Mouse (Mus musculus) brown adipose tissue, adult 24 weeks (tissue): ENCODE results near the gene Fchsd2. TPM values are rescaled to one million over a fixed set of nuclear protein-coding genes. Genes with fewer than 3 reads are reported as not detected.

ENCODE experiments used
- H3K27ac ChIP-seq: fragments of 200-500 bp; replicated peaks from 2 replicates; pipeline ENCODE4 v1.5.1; 2012; ENCODE audit warnings: low read depth, mild to moderate bottlenecking, low read length
- H3K4me1 ChIP-seq: fragments of 200-500 bp; 2 replicates; pipeline ENCODE4 v1.6.1; 2012; ENCODE audit warnings: low read length, mixed read lengths; ENCODE audit not compliant: control insufficient read depth, insufficient read depth, insufficient read length
- H3K4me3 ChIP-seq: fragments of 200-500 bp; 2 replicates; pipeline ENCODE4 v1.5.1; 2012; ENCODE audit warnings: low read depth, mild to moderate bottlenecking, low read length, moderate library complexity; ENCODE audit not compliant: insufficient read depth
- polyA plus RNA-seq: library from polyadenylated mRNA; stranded (reverse); fragments of >200 nt; gene quantifications from 2 replicates; pipeline ENCODE4 v1.2.4, GENCODE M21; 2012; ENCODE audit not compliant: missing spikeins, insufficient read depth, insufficient read length

Gene Fchsd2
- polyA plus RNA-seq, 1 experiment: 8.8 TPM

DNA sequence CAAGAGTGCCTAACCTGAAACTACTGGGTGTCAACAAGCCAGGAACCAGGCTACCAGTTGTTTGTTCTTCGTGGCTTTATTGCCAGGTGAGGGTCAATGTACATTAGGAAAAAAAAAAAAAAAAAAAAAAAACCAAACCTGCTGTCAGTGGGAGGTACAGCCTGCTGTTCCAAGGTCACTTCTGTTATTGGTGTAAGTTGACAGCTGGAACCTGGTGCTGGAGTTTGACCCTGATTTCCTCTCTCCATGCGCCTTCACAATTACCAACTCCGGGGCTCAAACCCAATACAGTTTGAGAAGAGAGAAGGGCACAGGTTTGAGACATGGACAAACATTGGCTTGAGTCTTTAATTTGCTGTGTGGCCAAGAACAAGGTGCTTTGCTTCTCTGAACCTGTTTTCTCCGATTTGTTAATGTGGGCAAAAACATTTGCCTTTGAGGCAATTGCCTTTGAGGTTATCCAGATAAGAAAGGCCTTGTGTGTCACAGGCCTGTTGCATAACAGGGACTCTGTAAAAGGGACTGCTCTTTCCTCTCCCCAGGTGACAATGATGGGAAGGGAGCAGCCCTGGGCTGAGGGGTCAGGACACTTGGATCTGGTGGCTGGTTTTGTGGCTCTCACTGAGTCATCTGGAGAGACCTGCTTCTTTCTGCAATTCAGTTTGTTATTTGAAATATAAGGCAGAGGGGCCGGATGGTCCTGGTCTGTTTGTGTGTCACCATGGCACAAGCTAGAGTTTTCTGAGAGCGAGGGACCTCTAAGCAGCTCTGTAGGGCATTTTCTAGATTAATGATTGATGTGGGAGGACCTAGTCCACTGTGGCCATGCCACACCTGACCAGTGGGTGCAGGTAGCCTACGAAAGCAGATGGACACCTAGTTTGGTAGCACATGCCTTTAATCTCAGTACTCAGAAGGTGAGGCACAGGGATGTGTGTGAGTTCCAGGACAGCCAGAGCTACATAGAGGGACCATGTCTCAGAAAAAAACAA, 27.7 kb upstream of the Fchsd2 start:
- Histone ChIP-seq H3K4me3 (no peak overlapping the region), H3K27ac (no peak overlapping the region), H3K4me1 (0 out of 2 replicates have a peak, but pooled peaks cover 5% of the 10 kb centered on the region)

- H3K4me1 ChIP-seq: 0 out of 2 replicates have a peak, but pooled peaks cover 5% of the 10 kb centered on the region
- no peak overlapping the region for H3K27ac ChIP-seq
- H3K4me3 ChIP-seq: no peak overlapping the region
Observed at GRCm38 (mm10) chr7:101066009-101066408, 26.7 kb upstream of the Fchsd2 start.

GRCm38 (mm10) chr7:101066650-101067346, 25.9 kb upstream of the Fchsd2 start:
- no peak overlapping the region for H3K27ac ChIP-seq

DNA sequence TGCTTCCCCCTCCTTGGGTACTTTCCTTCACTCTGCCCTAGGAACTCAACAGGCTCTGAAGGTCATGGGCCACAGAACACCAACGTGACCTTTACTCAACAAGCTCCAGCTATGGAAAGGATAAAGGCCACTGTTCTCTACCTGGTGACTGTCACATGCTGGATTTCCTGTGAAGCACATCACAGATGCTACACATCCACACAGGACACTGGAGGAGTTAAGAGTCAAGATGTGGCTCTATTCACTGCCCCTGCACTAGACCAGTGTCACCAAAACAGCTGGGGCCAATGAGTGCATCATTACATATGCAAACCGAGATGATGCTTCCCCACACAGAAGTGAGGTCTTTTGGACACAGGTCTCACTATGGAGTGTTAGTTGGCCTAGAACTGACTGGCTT, 25.1 kb upstream of the Fchsd2 start:
- Histone ChIP-seq H3K4me3 (no peak overlapping the region), H3K27ac (no peak overlapping the region), H3K4me1 (0 out of 2 replicates have a peak, but pooled peaks cover 5% of the 10 kb centered on the region)

More at GRCm38 (mm10) chr7:101066650-101067346, 25.9 kb upstream of the Fchsd2 start:
- 0 out of 2 replicates have a peak, but pooled peaks cover 5% of the 10 kb centered on the region for H3K4me1 ChIP-seq
- H3K4me3 ChIP-seq: no peak overlapping the region

GRCm38 (mm10) chr7:101069271-101069670, 23.4 kb upstream of the Fchsd2 start:
- Histone ChIP-seq H3K4me3 (no peak overlapping the region), H3K4me1 (0 out of 2 replicates have a peak, but pooled peaks cover 5% of the 10 kb centered on the region), H3K27ac (no peak overlapping the region)

- H3K4me3 ChIP-seq: no peak overlapping the region
- no peak overlapping the region for H3K27ac ChIP-seq
- 0 out of 2 replicates have a peak, but pooled peaks cover 5% of the 10 kb centered on the region for H3K4me1 ChIP-seq
Observed at GRCm38 (mm10) chr7:101070406-101070805, 22.3 kb upstream of the Fchsd2 start.

DNA sequence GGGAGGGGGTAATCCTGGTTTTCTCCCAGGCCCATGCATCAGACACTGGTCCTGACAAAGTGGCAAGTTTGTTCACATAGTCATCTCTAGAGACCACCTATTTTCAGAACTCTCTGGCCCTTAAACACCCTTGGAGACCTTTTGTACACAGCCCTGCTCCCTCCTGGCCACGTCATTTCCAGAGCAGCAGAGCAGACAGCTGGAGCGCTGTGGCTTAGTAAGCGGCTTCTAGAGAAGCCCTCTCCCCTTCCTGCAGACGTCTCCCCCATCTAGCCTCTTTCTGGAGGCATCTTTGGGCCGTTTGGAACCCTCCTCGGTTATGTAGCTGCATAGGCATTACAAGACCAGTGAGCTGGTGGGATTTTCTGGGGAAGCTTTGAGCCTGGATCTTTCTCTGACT, 21.6 kb upstream of the Fchsd2 start:
- Histone ChIP-seq H3K4me1 (0 out of 2 replicates have a peak, but pooled peaks cover 5% of the 10 kb centered on the region), H3K27ac (no peak overlapping the region), H3K4me3 (no peak overlapping the region)

- Histone ChIP-seq H3K27ac (no peak overlapping the region), H3K4me1 (0 out of 2 replicates have a peak, but pooled peaks cover 3% of the 10 kb centered on the region)
Observed at GRCm38 (mm10) chr7:101072123-101072740, 20.4 kb upstream of the Fchsd2 start.

DNA sequence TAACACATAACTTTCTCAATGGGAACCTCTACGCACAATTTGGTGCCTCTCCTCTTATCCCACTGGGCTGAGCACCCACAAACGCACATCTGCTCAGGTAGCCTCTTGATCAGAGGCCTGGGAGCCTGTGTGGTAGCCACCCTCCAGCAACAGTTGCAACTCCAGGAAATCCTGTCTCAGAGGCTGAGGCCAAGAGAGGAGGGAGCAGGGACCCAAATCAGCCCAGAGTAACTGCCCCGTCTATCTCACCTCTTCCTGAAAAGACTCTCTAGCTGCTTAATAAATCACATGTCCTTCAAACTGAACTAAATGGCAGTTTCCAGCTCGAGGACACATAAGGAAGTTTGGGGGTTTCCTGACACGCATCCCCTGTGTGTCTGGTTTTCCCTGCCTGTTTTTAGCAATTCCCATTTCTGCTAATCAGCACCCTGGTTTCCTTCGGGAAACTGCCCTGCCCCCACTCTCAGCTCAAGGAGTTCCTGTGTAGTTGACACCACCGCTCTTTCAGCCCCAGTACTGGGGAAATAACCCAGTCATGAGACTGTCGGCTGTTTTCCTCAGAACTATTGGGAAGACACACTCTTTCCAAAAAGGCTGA, 18.4 kb upstream of the Fchsd2 start:
- no peaks in the 10 kb centered on the region for H3K4me1 ChIP-seq
- 0 out of 2 replicates have a peak overlapping the region, but pooled peaks have one; percentile 8 for H3K27ac ChIP-seq
- no peak overlapping the region for H3K4me3 ChIP-seq

More at GRCm38 (mm10) chr7:101072123-101072740, 20.4 kb upstream of the Fchsd2 start:
- no peak overlapping the region for H3K4me3 ChIP-seq

DNA sequence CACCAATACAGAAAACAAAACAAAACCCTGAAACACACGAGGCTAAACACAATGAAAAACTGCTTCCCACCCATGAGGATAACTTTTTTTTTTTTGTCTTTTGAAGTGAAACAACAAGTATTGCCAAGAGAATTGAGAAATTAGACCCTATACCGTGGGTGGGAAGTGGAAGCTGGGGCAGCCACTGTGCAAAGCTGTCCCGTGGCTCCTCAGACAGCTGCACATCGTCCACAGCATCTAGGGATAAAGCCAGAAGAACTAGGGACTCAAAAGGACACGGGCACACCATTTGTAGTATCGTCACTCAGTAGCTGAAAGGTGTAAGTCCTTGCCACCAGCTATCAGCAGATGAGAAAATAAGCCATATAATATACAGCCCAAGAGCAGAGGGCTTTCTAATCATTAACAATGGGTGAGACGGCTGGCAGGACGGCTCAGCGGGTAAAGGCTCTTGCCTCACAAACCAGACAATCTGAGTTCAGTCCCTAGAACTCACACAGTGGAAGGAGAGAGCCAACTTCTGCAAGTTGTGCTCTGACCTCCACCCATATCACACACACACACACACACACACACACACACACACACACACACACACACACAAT, 9.0 kb upstream of the Fchsd2 start:
- Histone ChIP-seq H3K27ac (no peak overlapping the region), H3K4me1 (0 out of 2 replicates have a peak, but pooled peaks cover 2% of the 10 kb centered on the region), H3K4me3 (no peak overlapping the region)

- Histone ChIP-seq H3K4me3 (no peak overlapping the region), H3K4me1 (peaks cover 11% of the 10 kb centered on the region), H3K27ac (no peak overlapping the region)
Observed at GRCm38 (mm10) chr7:101084816-101085456, 7.7 kb upstream of the Fchsd2 start.

DNA sequence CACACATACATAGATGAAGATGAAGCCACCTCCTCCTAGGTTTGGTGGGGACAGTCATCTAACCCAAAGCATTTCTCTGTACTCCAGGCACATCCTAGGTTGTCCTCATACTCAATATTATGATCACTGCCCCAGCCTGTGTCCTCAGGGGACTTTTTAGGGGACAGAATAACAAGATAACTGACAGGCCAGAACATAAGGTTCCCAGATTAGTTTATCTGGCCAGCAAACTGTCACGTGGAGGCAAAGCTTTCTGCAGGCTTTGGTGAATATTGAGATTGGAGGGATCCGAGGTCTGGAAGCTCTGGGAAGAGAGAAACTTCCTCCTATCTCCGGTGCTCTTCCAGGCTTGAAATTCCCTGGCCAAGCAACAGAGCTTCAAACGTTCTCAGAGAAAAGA, 6.9 kb upstream of the Fchsd2 start:
- Histone ChIP-seq H3K27ac (no peak overlapping the region), H3K4me1 (peaks cover 11% of the 10 kb centered on the region), H3K4me3 (no peak overlapping the region)

DNA sequence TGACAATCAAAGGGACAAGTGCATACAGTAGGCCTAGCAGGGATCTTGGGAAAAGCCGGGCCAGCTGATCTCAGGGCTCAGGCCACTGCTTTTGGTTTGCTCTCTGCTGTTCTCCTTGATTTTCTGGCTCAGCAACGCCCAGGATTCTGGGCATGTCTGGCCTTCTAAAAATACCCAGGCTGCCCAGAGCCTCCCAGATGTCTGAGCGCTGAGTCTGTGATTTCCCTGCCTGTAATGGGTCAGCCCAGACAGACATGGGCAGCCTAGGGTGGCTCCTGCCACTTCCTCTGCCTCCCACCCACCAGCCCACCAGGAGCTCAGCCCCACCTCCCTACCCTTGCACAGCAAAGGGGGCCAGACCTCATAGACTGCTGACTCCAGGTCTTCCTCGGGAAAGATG, 4.0 kb upstream of the Fchsd2 start:
- peaks cover 11% of the 10 kb centered on the region for H3K4me1 ChIP-seq
- no peak overlapping the region for H3K4me3 ChIP-seq

GRCm38 (mm10) chr7:101089242-101089641, 3.4 kb upstream of the Fchsd2 start:
- H3K4me3 ChIP-seq: no peak overlapping the region
- peaks cover 11% of the 10 kb centered on the region for H3K4me1 ChIP-seq
- no peak overlapping the region for H3K27ac ChIP-seq

More for the DNA sequence above, 4.0 kb upstream of the Fchsd2 start:
- no peak overlapping the region for H3K27ac ChIP-seq
